Mouse (Mus musculus) liver, postnatal 0 days (tissue): ENCODE data around the gene Srms. TPM values are rescaled to one million over a fixed set of nuclear protein-coding genes. Genes with fewer than 3 reads are reported as not detected.

Source experiments
- ATAC-seq: fragments of 200-750 bp; cut with Nextera tagmentation; 2 replicates; pipeline ENCODE4 v1.8.0; 2017; ENCODE audit warnings: mild to moderate bottlenecking, moderate library complexity
- DNase-seq: peaks from one replicate; pipeline ENCODE4 v3.0.0-alpha.2; 2016
- H3K27ac ChIP-seq: fragments of 300-500 bp; sonication (generic); 2 replicates; pipeline ENCODE4 v1.5.1; 2014; ENCODE audit warnings: antibody characterized with exemption, moderate library complexity, mild to moderate bottlenecking, low read depth
- H3K27me3 ChIP-seq: fragments of 300-500 bp; sonication (generic); 2 replicates; pipeline ENCODE4 v1.6.1; 2014; ENCODE audit warnings: low read length, control low read depth, mixed read lengths; ENCODE audit not compliant: insufficient read depth
- H3K36me3 ChIP-seq: fragments of 300-500 bp; sonication (generic); replicated peaks from 2 replicates; pipeline ENCODE4 v1.6.1; 2014; ENCODE audit warnings: mild to moderate bottlenecking, control low read depth, low read length, moderate library complexity, mixed read lengths; ENCODE audit not compliant: insufficient read depth
- H3K4me1 ChIP-seq: fragments of 300-500 bp; sonication (generic); 2 replicates; pipeline ENCODE4 v1.6.1; 2014; ENCODE audit warnings: antibody characterized with exemption, mild to moderate bottlenecking, control low read depth; ENCODE audit not compliant: insufficient read depth
- H3K4me2 ChIP-seq: fragments of 300-500 bp; sonication (generic); 2 replicates; pipeline ENCODE4 v1.6.1; 2014; ENCODE audit warnings: low read depth, mild to moderate bottlenecking, low read length, moderate library complexity, mixed read lengths
- H3K4me3 ChIP-seq: fragments of 300-500 bp; sonication (generic); 2 replicates; pipeline ENCODE4 v1.5.1; 2014; ENCODE audit warnings: low read depth, low read length
- H3K9ac ChIP-seq: fragments of 300-500 bp; sonication (generic); replicated peaks from 2 replicates; pipeline ENCODE4 v1.6.1; 2014; ENCODE audit warnings: mild to moderate bottlenecking, moderate library complexity
- H3K9me3 ChIP-seq: fragments of 300-500 bp; sonication (generic); 2 replicates; pipeline ENCODE4 v1.6.1; 2016; ENCODE audit warnings: mild to moderate bottlenecking, control low read depth, low read length, mixed read lengths
- CTCF ChIP-seq: sonication (generic); IDR thresholded peaks from 2 replicates; pipeline ENCODE4 v1.5.1; 2016; ENCODE audit warnings: antibody characterized with exemption, low read depth
- EP300 ChIP-seq: IDR thresholded peaks from 2 replicates; pipeline ENCODE4 v1.6.1; 2016; ENCODE audit warnings: antibody characterized with exemption, low read depth, mild to moderate bottlenecking
- WGBS: fragments of 180-500 bp; shearing (Covaris S2); extraction: QIAGEN DNeasy Blood & Tissue Kit; methylation state at CpG from one replicate; pipeline ENCODE4 v1.1.7; 2014; ENCODE audit not compliant: insufficient replicate concordance; 5-methylcytosine and 5-hydroxymethylcytosine counted together
- polyA plus RNA-seq: library from polyadenylated mRNA; unstranded; fragments of >200 nt; fragmentation: Nextera tagmentation; extraction: Ambion mirVana; gene quantifications from 2 replicates; pipeline ENCODE4 v1.2.1, GENCODE M21; 2015

The Srms gene
- polyA plus RNA-seq, 1 experiment from 2014 or later = 0.35 TPM

DNA sequence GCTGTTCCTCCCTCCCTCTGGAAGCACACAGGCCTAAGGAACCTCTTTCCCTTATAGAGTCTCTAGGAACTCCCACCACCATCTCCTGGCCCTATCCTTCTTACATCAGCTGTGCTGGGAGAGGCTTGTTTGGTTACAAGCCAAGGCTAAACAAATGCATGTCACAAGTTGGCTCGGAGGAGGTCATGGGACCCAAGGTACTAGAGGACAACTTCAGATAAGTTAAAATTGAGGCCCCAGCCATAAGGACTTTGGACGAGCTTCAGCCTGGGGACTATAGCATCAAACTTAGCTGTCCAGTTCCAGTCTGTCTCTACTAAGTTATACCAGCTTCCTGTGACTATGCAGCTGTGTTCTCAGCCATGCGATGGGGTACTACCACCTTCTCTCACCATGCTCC lies 14.1 kb upstream of the Srms start:
- Histone ChIP-seq H3K36me3 (peaks cover 55% of the 10 kb centered on the region), H3K27ac (no peak overlapping the region), H3K4me1 (peaks cover 6% of the 10 kb centered on the region; the same call in 1 of the 2 replicates), H3K4me3 (no peak overlapping the region), H3K9ac (no peak overlapping the region), H3K9me3 (no peaks in the 10 kb centered on the region), H3K27me3 (no peaks in the 10 kb centered on the region), H3K4me2 (no peak overlapping the region)
- DNase-seq (no peak), ATAC-seq (no peak)
- TF ChIP-seq CTCF (no peak), EP300 (no peak)
- WGBS = 73% methylated on average over 3 of the region's 3 CpGs

- Histone ChIP-seq H3K36me3 (peaks cover 36% of the 10 kb centered on the region), H3K4me3 (no peak overlapping the region), H3K27me3 (no peaks in the 10 kb centered on the region), H3K4me1 (peaks cover 10% of the 10 kb centered on the region), H3K9ac (no peak overlapping the region), H3K27ac (no peak overlapping the region), H3K9me3 (no peaks in the 10 kb centered on the region), H3K4me2 (no peak overlapping the region)
- ATAC-seq (no peak), DNase-seq (no peak)
- 60% methylated on average over 2 of the region's 2 CpGs for WGBS
- TF ChIP-seq EP300 = no peak
- no peak for TF ChIP-seq CTCF
Observed at GRCm38 (mm10) chr2:181224994-181225393, 12.0 kb upstream of the Srms start.

DNA sequence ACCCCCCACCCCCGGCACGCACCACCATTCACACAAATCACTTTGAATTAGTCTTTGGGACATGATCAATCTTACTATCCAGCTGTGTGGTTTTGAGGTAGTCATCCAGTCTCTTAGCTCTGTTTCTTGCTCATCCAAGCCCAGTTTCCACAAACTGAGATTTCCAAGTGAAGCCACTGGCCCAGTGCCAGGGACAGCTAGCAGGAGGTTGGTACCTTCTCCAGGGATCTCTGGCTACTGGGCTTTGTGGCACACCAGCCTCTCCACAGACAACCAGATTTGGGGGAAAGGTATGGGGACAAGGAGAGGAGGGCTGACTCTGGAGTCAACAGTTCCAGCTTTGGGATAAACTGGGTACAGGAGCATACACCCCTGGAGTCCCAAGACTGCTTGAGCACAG lies 7.4 kb upstream of the Srms start:
- no peak for TF ChIP-seq CTCF
- no peak for TF ChIP-seq EP300
- Histone ChIP-seq H3K36me3 (no peaks in the 10 kb centered on the region), H3K4me3 (peak overlapping the region; percentile 1; the same call in 1 of the 2 replicates), H3K4me2 (peak overlapping the region; percentile 62), H3K9me3 (no peaks in the 10 kb centered on the region), H3K9ac (no peak overlapping the region), H3K4me1 (peaks cover 16% of the 10 kb centered on the region), H3K27ac (no peak overlapping the region), H3K27me3 (no peaks in the 10 kb centered on the region)
- no peak for DNase-seq
- ATAC-seq = no peak
- WGBS = 24% methylated on average over 2 of the region's 2 CpGs

DNA sequence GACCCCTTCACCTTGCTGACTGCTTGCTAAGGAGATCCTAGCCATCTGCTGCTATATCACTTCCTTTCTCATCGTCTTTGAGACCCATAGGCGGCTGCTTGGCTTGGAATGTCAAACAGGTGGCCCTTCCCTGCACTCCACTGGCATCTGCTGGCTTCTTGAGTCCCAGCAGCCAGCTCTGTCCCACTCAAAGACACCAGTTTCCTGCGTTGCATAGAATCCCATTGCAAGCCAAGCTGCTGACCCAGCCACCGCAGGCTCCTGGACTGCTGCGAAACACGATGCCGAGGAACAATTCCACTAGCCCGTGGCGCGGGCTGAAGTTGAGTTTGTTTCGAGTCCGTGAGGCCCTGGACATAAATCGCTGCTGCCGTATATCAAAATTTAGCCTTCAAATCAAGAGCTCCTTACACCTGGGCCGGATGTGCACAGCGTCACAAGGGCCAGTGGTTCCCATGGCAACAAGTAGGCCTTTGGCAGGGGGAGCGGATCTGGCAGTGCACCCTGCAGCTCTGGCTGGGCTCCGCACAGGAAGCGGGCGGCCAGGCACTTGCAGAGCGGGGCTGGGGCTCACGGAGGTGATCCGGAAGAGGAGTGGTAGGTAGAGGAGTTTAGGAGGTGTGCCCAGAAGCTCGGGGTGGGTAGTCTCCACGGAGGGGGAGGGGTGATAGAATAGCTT lies 6.7 kb upstream of the Srms start, which contains the start of gene Fndc11:
Gene Fndc11 (plus strand): TSS at position 476 of the 679 bp plus-strand sequence.
- Histone ChIP-seq H3K4me3 (peak within 1 kb of the TSS; percentile 1; the same call in 1 of the 2 replicates), H3K27ac (no peak within 1 kb of the TSS), H3K4me2 (peak within 1 kb of the TSS; percentile 62), H3K36me3 (no peaks in the 10 kb centered on the region), H3K4me1 (peaks cover 14% of the 10 kb centered on the region), H3K9ac (no peak within 1 kb of the TSS; the same call in 1 of the 2 replicates), H3K9me3 (no peaks in the 10 kb centered on the region), H3K27me3 (no peaks in the 10 kb centered on the region)
- TF ChIP-seq CTCF (peak; percentile 29), EP300 (no peak)
- ATAC-seq (peak; percentile 86), DNase-seq (peak; percentile 72)
- WGBS = 4% methylated on average over 25 of the region's 25 CpGs

GRCm38 (mm10) chr2:181218881-181219485 lies 6.0 kb upstream of the Srms start:
- H3K27me3 ChIP-seq = peaks cover under 1% of the 10 kb centered on the region; the same call in 1 of the 2 replicates
- H3K36me3 ChIP-seq = no peaks in the 10 kb centered on the region
- no peak overlapping the region for H3K4me3 ChIP-seq
- no peak overlapping the region for H3K27ac ChIP-seq
- TF ChIP-seq EP300 (no peak), CTCF (no peak)
- no peak overlapping the region for H3K4me2 ChIP-seq
- WGBS = 47% methylated on average over 5 of the region's 5 CpGs
- H3K9ac ChIP-seq = no peak overlapping the region
- DNase-seq = no peak
- H3K4me1 ChIP-seq = peaks cover 14% of the 10 kb centered on the region
- no peak for ATAC-seq
- H3K9me3 ChIP-seq = no peaks in the 10 kb centered on the region

GRCm38 (mm10) chr2:181216037-181216436 lies 3.1 kb upstream of the Srms start:
- Histone ChIP-seq H3K27me3 (peaks cover 27% of the 10 kb centered on the region), H3K27ac (no peak overlapping the region), H3K9ac (no peak overlapping the region), H3K36me3 (no peaks in the 10 kb centered on the region), H3K4me2 (no peak overlapping the region), H3K4me1 (peaks cover 14% of the 10 kb centered on the region), H3K9me3 (no peaks in the 10 kb centered on the region), H3K4me3 (no peak overlapping the region)
- TF ChIP-seq CTCF (no peak), EP300 (no peak)
- ATAC-seq (no peak), DNase-seq (no peak)
- WGBS = 73% methylated on average over 6 of the region's 6 CpGs
